Mouse (Mus musculus) myocyte (in vitro differentiated cells): ENCODE data around the gene Obscn.

Source experiments
- CEBPB ChIP-seq: IDR thresholded peaks from 2 replicates; pipeline ENCODE4 v1.6.1; 2011; ENCODE audit warnings: mild to moderate bottlenecking, moderate library complexity; ENCODE audit not compliant: poor library complexity, insufficient read depth, severe bottlenecking
- MYOD1 ChIP-seq, 3 experiments: IDR thresholded peaks; one replicate each; pipeline ENCODE4 v1.6.1; 2011; ENCODE audit warnings: control low read depth in 2 of 3, low read depth in 2 of 3, mild to moderate bottlenecking in 2 of 3, moderate library complexity in 1 of 3; ENCODE audit not compliant: insufficient read length in 2 of 3, control insufficient read depth in 1 of 3
- MYOG ChIP-seq, 3 experiments: IDR thresholded peaks; one replicate each; pipeline ENCODE4 v1.6.1; 2011; ENCODE audit warnings: control low read depth in 2 of 3, low read depth in 2 of 3, mild to moderate bottlenecking in 2 of 3; ENCODE audit not compliant: insufficient read length in 2 of 3, control insufficient read depth in 1 of 3, insufficient read depth in 1 of 3
- POLR2A ChIP-seq: IDR thresholded peaks from one replicate; pipeline ENCODE4 v1.6.1; 2011; ENCODE audit warnings: low read depth, mild to moderate bottlenecking, control low read depth, moderate library complexity; ENCODE audit not compliant: insufficient read length
- POLR2AphosphoS2 ChIP-seq: IDR thresholded peaks from one replicate; pipeline ENCODE4 v1.6.1; 2011; ENCODE audit warnings: low read depth, control low read depth; ENCODE audit not compliant: insufficient read length

GRCm38 (mm10) chr11:58982471-58983097 is 153.6 kb downstream of the Obscn start:
- TF ChIP-seq POLR2AphosphoS2 = no peak
- TF ChIP-seq MYOG (IDR thresholded peaks at IDR 0.05; ENCODE audit: control insufficient read depth in 1 of 3, insufficient read depth in 1 of 3, insufficient read length in 2 of 3, low read depth in 2 of 3) = no peak
- TF ChIP-seq POLR2A = no peak
- no peak for TF ChIP-seq CEBPB
- no peak for TF ChIP-seq MYOD1 (IDR thresholded peaks at IDR 0.05; ENCODE audit: control insufficient read depth in 1 of 3, insufficient read length in 2 of 3, low read depth in 2 of 3)
